Mouse (Mus musculus) kidney, postnatal 10 days (tissue): ENCODE data around the gene Marf1.
"Not testable (repeated sequence)": the region's sequence is repeated elsewhere in the genome, so short reads cannot be mapped to it uniquely, and the experiment has no call there.

Source experiments
- DNase-seq: peaks from one replicate; pipeline ENCODE4 v3.0.0; 2021; ENCODE audit warnings: mixed read lengths

Marf1 gene

DNA sequence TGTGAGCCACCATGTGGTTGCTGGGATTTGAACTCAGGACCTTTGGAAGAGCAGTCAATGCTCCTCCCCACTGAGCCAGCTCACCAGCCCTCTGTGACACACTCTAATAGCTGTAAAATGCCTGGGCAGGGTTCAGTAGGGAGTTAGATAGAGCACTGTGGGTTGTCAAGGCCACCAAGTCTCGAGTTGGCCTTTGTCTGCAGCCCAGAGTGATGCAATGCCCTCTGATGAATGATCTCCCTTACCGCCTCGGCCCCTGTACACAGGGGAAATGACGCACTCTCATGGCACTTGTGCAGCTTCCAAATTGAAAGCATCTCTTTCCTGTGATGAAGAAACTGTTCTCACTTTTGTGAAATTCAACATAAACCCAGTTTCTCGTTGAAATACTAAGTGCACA lies 31.3 kb downstream of the Marf1 start:
- no peak for DNase-seq

DNA sequence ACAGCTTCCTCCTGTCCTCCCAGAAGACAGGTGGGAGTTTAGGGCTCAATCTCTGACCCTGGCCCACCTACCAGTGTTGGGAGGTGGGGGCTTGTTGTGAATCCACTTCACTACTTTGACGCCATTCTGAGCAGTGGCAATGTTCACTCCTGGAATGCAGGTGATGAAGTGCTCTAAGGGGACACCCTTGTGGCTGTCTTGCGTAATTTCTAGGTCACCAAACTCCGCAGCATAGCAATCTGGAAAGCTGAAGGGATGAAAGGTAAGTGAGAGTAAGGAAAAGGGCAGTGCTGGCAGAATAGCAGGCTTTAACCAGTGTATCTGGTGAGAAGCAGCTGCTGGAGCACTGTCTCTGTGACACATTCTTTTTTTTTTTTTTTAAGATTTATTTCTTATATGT lies 31.8 kb downstream of the Marf1 start:
- DNase-seq = no peak

DNA sequence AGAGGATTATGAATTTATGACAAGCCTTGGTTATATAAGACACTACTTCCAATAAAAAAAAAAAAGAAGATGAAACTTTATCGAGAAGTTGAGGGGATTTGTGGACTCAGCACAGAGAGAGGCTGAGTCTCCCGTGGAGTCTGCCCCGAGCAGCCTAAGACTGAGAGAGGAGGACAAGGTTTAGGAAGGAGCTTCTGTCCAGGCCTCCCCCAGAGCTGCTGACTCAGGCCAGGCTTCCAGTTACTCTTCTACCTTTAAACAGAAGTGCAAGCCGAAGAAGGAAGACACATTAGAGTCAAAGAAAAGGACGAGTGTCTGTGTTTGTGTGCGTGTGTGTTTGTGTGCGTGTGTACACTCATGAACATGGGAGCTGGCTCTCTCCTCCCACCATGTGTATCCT lies 32.4 kb downstream of the Marf1 start:
- peak; percentile 21 for DNase-seq

DNA sequence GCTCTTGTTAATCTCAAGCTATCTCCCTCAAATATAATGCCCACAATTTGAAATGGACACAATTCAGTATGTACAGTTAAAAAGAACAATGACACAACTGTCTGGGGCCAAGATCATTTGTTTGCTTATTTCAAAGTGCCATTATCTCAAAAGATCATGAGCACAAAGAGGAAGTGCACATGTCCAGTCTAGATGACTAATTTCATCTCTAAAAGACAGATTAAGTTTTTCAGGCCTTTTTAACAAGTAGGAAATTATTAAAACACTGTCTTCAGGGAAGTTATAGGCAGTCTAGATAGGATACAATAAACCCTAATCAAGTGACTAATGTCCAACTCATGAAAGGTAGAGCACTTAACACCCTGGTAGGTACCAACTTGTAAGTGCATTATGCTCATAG lies 34.2 kb downstream of the Marf1 start:
- no peak for DNase-seq

DNA sequence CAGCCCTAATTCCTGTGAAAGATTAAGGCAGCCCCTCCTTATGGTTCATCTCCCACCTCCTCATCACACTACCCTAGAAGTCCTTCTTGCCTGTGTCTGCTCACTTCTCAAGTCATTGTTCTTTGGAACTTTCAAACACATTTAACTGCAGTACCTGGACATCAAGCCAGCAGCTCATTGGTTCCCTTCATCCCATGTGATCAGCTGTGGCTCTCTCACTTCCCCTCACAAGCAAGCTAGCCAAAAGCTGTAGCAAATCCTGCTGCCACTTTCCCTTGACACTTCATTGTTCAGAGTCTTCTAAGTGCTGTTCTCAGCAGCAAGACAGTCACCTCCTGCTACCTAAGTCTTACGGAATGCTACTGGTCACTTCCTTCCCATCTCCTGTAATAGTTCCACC lies 37.9 kb downstream of the Marf1 start:
- DNase-seq = no peak

DNA sequence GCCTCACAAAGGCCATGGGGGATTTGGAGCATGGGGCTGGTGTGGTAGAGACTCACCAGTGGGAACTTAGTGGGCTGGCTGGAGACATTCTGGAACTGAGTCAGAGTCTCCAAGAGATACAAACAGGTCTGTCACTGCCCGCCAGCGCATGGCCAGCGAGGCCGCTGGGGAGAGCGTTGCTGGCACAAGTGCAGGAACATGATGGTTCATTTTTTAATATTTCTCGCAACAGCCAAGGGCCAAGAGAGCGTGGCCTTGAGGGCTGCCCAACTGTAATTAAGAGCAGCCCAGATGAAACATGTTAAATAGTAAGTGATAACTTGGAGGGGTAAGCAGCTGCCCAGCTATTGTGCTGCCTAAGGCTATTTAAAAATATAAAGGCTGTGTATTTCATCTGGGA lies 38.4 kb downstream of the Marf1 start:
- no peak for DNase-seq

DNA sequence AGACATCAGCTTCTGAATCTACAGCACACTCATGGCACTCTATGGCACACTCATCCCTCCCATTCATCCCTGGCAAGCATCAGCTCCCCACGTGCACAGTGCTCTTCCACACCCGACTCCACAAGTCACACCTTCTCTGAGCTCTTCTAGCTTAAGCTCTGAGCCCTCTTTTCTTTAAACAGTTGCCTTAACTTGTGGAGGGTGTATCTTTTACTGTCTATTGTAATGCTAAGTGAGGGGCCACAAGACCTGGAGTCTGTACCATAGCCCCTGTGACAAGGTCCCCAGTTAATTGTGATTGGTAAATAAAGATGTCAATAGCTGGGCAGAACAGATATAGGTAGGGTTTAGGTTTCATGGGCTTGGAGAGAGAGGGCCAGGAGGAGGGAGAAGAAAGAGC lies 39.2 kb downstream of the Marf1 start:
- no peak for DNase-seq

DNA sequence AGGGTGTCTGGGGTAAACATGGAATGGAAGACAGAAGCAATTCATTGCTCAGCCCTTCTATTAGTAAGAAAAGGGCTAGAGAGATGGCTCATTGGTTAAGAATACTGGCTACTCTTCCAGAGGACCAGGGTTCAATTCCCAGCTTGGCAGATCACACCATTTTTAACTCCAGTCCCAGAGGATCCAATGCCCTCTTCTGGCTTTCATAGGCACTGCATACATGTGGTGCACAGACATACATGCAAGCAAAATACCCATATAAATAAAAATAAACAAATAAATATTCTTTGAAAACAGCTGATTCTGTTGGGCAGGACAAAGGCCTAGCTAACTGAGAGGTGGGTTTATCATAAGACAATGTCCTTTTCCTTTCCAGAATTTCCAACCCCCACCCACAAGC lies 40.6 kb downstream of the Marf1 start:
- no peak for DNase-seq

DNA sequence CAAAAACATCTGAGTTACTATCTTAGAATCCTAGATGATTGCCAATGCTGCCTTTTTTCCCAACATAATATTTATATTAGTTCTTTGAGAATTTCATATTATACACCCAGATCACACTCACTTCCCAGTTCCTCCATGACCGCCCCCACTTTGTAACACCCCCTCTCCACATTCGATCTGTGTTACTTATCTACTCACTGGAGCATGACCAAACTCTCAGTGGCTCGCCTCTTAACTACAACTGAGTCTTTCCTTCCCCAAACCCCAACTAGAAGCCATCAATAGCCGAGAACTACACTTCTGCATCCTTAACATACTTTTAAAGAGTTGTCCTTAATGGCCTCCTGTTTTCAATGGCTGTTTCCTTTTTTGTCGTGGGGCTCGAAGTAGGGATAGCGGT lies 41.6 kb downstream of the Marf1 start:
- DNase-seq = no peak

DNA sequence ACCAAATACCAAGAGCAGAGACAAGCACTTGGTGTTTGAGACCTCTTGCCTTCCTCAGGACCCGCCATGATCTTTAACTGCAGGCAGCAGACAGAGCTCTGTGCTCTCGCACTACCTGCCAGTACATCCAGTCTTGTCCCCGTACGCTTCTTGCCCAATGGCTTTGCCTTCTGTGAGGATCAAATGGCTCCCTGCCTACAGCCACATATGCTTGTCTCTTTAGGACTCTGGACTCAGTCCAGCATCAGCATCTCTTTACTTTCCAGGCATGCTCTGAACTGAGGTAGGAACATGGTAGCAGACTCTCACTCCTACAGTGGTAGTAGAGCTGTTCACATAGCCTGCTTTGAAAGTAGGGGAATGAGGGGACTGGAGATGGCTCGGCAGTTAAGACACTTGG lies 42.2 kb downstream of the Marf1 start:
- no peak for DNase-seq

DNA sequence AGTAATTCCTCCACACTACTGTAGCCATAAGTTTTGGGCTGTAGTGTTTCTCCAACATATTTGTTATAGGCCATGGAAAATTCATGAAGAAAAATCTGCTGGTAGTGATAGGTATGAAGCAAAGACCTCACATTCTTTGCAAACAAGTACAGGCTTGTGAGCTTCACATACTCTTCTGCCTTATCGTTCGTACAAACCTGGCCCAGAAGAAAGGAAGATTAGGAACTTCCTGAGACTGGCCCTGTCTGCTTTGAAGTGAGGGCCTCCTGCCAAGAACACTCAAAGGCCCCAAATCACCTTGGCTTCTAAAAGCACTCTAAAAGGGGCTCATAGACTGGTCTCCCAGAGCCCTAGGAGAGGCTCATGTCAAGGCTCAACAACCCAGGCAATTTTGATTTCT lies 45.9 kb downstream of the Marf1 start:
- no peak for DNase-seq

DNA sequence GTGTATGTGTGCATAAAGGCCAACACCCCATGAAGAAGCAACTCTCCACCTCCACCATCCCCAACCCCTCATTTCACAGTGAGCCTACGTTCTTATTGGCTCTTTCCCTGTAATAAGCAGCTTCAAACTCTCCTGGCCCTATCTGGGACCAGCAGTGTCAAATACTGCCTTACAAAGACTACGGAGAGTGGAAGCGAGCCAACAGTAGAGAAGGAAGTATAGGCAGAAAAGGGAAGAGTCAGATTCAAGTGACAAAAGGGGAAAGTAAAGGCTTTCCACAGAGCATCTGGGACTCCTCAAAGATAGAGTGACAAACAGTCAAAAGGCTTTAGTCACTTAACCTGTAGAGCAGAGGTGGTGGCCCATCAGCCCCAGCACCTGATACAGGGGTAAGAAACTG lies 50.4 kb downstream of the Marf1 start:
- DNase-seq = no peak

DNA sequence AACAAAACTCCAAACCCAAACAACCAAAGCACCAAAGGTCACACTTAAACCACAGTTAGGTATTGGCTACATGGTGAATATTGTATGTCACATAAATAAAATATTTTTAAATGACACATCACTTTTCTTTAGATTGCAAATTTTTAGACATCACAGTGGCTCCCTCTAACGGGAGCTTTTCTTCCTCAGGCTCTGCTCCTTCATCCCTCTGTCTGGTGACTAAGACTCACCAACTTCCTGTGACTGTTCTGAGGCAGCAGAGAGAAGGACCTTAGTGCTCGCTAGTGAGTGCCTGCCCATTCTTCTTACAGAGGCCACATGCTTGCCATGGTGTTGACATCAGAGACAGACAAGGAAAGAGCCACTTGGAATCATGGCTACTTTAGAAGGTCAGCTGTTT lies 51.0 kb downstream of the Marf1 start:
- DNase-seq = no peak

DNA sequence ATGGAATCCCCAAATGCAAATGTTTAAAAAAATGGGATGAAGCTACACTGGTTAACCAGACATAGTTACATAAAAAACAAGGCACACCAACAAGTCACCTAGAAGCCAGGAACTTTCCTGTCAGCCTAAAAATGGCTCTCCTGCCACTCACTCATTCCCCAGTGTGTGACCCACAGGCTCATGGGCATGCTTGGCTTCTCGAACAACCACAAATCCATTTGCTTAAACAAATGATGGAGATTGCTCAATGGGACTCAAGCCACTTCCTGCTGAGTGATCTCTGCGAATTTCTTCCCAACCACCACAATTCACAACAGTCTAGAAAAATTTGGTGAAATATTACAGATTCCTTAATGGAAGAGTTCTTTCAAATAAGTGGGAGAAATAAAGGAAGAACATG lies 52.2 kb downstream of the Marf1 start:
- no peak for DNase-seq

DNA sequence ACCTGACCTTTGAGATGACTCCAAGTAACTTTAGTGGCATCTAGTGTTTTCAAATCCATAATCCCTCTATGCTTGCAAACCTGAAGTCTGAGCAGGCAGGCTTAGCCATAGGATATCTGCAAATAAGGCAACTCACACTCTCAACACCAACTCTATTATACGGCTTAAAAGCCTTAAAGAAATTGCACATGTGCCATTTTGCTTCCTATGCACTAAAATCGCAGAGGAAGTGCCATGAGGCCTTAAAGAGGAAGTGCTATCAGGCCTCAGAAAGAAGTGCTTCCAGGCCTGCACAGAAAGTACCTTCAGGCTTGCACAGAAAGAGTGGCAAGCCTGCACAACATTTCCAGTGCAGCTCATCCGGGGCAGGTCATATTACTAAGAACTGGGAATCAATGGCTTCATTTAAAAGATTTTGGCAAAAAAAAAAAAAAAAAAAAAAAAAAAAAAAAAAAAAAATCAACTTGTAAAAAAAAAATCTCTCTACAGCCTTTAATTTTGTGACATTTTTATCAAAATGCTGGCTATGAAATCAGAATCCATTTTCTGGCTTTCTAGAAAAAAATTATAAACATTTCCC lies 53.4 kb downstream of the Marf1 start:
- no peak for DNase-seq

DNA sequence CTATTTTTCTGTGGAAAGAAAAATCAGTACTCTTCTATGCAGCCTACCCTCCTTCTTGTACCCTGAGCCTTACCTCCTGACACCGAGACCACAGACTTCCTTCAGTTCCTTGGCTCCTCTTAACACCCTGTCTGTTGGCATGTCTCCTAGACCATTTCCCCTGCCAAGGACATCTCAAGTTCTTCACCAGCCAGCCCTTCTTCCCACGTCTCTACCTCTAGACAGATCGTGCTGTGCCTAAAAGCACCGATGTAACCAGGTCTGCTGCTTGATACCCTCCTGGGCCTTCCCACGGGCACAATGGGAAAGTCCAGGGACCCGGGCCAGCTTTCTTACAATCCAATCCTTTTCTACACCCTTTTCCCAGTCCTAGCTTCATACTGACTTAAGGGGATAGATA lies 57.3 kb downstream of the Marf1 start:
- no peak for DNase-seq

DNA sequence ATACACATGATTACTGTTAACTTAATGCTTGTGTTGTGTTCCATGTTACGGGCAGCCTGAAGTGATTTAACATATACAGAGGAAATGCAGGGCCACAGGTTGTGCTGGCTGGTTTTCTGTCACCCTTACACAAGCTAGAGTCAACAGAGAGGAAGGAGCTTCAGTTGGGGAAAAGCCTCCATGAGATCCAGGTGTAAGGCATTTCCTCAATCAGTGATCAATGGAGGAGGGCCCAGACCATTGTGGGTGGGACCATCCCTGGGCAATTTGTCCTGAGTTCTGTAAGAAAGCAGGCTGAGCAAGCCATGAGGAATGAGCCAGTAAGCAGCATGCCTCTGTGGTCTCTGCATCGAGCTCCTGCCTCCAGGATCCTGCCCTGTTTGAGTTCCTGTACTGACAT lies 71.4 kb downstream of the Marf1 start:
- DNase-seq = no peak

DNA sequence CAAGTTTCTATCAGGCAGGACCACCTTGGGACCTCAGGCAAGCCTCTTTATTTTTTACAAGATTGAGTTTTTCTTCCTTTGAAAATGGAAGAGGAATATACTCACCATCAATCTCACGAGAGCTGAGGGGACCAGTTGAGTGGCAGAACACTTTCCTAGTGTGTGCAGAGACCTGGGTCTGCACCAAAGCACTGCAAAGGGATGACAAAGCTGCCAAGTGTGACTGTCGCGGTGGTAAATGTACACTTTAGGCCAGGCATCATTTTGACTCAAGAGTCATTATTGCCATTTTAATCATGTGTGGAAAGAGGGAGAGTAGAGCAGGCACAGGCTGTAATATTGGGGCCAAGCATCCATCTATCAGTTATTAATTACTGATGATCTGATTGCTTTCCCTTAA lies 73.9 kb downstream of the Marf1 start:
- DNase-seq = no peak

DNA sequence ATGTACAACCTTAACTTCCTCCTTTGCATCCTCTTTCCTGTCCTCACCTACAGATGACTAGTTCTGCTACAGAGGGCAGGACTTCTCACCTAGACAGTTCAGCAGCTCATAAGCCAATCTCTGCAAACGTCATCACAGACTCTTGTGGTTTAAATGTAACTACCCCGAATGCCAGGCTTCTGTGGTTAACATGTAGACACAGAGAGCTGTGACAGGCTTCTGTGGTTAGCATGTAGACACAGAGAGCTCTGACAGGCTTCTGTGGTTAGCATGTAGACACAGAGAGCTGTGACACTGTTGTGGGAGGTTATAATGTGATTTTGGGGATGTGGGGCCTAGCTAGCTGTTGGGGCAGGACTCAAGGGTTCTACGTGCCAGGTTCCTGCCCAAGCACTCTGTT lies 74.9 kb downstream of the Marf1 start:
- no peak for DNase-seq

DNA sequence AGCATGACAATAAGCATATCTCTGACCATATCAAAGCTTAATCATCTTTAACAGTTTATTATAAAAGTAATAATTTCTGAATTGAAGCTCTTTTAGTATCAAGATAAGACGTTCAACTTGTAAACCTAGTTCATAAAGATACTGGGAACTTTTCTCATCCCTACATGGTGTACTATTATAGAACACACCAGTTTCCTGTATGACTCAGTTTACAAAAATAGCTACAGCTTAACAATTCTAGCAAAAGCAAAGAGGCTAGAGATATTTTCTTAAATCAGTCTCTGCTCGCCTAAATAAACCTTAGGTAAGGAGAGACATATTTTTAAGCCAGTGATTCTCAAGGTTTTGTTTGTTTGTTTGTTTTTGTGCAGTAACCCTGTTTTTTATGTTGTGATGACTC lies 80.2 kb downstream of the Marf1 start:
- DNase-seq = no peak

DNA sequence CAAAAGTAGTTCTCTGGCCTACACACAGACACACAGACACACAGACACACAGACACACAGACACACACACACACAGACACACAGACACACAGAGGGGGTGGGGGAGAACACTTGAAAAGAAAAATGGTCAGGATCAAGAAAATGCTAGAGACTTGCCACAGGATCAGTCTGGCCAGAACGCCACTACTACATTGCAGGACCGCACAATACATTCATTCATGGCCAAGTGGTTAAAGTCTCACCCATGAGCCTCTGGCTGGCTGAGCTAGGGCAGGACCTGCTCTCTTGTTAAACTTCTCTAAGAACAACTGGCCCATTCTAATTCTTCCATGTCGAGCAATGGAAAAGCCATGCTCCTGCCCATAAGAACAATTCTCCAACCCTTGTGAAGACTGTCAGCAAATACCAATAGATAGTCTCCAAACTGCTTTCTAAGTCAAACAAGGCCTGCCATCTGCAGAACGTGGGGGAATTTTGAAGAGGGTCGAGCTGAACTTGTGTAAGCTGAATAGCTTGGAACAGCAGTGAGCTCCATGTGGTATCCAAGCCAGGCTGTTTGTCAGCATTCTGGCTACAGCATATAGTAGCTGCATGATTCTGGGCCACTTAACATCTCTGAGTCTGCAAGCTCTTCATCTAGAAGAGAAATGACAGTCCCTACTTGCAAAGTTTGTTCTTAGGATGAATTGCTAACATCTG lies 92.5 kb downstream of the Marf1 start:
- DNase-seq = no peak

DNA sequence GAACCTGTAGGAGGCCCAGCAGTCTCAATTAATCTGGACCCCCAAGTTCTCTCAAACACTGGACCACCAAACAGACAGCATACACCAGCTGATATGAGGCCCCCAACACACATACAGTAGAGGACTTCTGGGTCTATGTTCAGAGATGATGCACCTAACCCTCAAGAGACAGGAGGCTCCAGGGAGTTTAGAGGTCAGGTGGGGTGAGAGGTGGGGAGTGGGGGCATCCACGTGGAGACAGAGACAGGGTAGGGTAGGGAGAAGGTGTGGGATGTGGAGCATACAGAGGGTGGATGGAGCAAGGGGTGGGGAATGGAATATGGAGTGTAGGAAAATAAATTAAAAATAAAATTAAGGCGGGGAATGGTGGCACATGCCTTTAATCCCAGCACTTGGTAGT lies 94.5 kb downstream of the Marf1 start:
- DNase-seq = not testable (repeated sequence)

DNA sequence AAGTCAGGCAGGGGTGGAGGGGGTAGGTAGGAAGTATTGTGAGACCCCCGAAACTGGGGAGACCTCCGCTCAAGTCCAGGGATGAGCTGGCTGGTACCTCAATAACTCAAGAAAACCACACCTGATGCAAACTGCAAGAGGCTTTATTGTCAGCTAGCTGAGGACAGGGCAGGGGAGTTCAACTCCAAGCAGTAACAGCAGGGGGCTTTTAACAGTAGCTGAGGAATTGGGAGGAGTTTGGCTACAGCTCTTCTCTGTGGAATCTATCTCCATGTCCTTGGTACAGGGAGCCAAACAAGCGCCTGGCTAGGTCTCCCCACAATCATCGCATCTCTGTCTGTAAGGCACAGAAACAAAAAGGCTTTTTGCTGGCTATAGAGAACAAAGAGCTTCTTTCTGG lies 96.6 kb downstream of the Marf1 start:
- not testable (repeated sequence) for DNase-seq

DNA sequence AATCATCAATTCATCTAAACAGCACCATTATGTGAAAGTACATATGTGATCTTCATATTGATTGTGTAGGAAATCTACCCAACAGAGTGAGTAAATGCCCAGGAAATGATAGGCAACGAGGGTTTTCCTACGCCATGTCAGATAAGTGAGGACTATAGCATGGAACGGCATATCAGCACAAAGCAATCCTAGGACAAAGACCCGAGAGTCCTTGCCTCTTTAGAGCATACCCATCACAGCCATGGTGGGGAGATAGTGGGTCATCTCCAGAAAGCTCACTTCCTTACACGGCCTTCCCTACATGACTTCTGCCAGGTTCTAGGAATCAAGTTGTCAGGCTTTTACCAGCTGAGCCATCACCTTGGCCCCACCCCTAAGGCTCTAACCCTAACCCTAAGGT lies 103.3 kb downstream of the Marf1 start:
- DNase-seq = no peak
